Mouse (Mus musculus): ENCODE data around the gene Mien1. TPM values are rescaled to one million over a fixed set of nuclear protein-coding genes. Genes with fewer than 3 reads are reported as not detected.
A peak's percentile ranks its signal among the peaks of the same experiment; 100 is the strongest.

Gene Mien1
- polyA plus RNA-seq, 1 experiment = 37.1 TPM

DNA sequence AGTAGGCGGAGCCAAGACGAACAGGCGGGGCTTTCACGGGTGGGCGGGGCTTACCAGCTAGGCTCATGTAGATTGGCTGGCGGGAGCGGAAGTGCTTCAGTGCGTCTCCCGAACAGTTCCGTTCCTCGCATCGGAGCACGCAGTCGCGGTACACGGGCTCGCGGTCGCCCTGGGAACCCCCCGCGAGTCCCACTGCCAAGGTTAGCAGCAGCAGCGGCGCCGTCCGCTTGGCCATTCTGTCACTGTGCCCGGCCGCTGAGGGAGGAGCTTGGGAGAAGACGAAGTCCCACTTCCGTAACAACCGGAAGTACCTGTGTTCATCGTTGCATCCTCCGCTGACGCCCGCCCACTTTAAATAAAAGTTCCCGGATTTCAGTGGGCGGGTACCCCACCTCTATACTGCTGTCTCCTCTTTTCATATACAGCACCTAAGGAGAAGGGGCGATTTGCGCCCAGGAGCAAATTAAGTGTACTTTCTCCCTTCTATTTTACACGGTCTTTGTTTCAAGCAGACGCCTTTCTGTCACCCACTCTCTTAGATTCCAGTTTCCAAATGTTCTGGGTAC, 38.5 kb downstream of the Mien1 start, which contains the start of gene Pgap3:
Pgap3 (minus strand) TSS at position 330 of the 566 bp plus-strand sequence.
- under 1% methylated on average over 40 of the region's 40 CpGs for WGBS
- peak within 1 kb of the TSS; percentile 74 for H3K4me3 ChIP-seq (ENCODE audit: extremely low read depth, insufficient read depth, insufficient read length)
- peak; percentile 39; the same call in 1 of the 2 replicates for TF ChIP-seq POLR2A (IDR thresholded peaks at IDR 0.05; ENCODE audit: low read depth, low read length)
- TF ChIP-seq CTCF (IDR thresholded peaks at IDR 0.05; ENCODE audit: extremely low read depth, insufficient read depth, insufficient read length, insufficient replicate concordance) = no peak
- H3K36me3 ChIP-seq (ENCODE audit: control insufficient read depth, insufficient read depth, low read length) = no peaks in the 10 kb centered on the region
- peak; percentile 83 to 84 for DNase-seq (ENCODE audit: low read depth in 1 of 2, low spot score in 2 of 2)
- peak within 1 kb of the TSS; percentile 91 for H3K27ac ChIP-seq (ENCODE audit: insufficient read depth, low read length)
- peaks cover 3% of the 10 kb centered on the region; the same call in 1 of the 2 replicates for H3K4me1 ChIP-seq (ENCODE audit: control insufficient read depth, insufficient read depth, insufficient read length)
- H3K27me3 ChIP-seq (ENCODE audit: control insufficient read depth, insufficient read depth, low read length) = no peaks in the 10 kb centered on the region

DNA sequence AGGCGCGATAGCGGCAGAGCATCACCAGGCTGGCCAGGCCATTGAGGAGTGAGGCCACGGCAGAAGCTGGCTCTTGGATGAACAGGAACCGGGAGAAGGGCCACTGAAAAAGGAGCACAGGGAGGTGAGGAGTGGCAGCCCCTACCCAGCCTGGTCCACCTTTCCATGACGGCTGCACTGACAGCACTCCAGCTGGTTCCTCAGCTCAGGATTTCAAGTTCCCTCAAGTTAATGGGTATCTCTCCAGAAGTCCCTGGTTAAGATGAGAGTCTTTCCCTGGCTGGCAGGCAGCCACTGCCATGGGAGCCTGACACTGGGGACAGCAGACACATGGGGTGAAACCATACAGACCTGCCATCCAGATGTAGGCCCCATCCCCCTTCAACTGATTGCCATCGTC, 40.8 kb downstream of the Mien1 start:
- TF ChIP-seq CTCF (IDR thresholded peaks at IDR 0.05; ENCODE audit: extremely low read depth, insufficient read depth, insufficient read length, insufficient replicate concordance) (no peak), POLR2A (IDR thresholded peaks at IDR 0.05; ENCODE audit: low read depth, low read length) (no peak)
- 97% methylated on average over 7 of the region's 7 CpGs for WGBS

DNA sequence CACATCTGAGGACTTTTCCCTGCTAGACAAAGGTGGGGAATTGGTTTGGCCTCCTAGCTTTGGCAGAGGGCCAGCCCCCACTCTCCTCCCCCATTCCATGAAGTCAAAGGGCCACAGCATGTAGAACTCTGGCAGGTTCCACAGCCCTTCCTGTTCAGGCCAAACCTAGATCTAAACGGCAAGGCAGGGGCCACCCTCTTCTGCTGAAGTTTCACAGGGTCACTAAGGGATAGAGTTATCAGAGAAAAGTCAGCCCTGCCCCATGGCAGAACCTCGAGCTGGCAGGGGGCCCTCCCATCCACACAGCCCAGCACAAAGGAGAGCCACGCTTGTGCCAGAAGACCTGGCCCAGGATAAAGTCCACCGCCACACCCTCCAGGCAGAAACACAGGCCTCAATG, 43.8 kb downstream of the Mien1 start:
- no peaks in the 10 kb centered on the region for H3K4me1 ChIP-seq (ENCODE audit: control insufficient read depth, insufficient read depth, insufficient read length)
- H3K36me3 ChIP-seq (ENCODE audit: control insufficient read depth, insufficient read depth, low read length) = no peaks in the 10 kb centered on the region
- no peak for DNase-seq (ENCODE audit: low read depth in 1 of 2, low spot score in 2 of 2)
- H3K27me3 ChIP-seq (ENCODE audit: control insufficient read depth, insufficient read depth, low read length) = no peaks in the 10 kb centered on the region
- no peak overlapping the region for H3K27ac ChIP-seq (ENCODE audit: insufficient read depth, low read length)
- H3K4me3 ChIP-seq (ENCODE audit: extremely low read depth, insufficient read depth, insufficient read length) = no peak overlapping the region
- 51% methylated on average over 4 of the region's 4 CpGs for WGBS
- TF ChIP-seq POLR2A (IDR thresholded peaks at IDR 0.05; ENCODE audit: low read depth, low read length) = no peak
- TF ChIP-seq CTCF (IDR thresholded peaks at IDR 0.05; ENCODE audit: extremely low read depth, insufficient read depth, insufficient read length, insufficient replicate concordance) = no peak

More for the DNA sequence above, 40.8 kb downstream of the Mien1 start:
- H3K27ac ChIP-seq (ENCODE audit: insufficient read depth, low read length) = no peak overlapping the region
- H3K27me3 ChIP-seq (ENCODE audit: control insufficient read depth, insufficient read depth, low read length) = no peaks in the 10 kb centered on the region
- DNase-seq (ENCODE audit: low read depth in 1 of 2, low spot score in 2 of 2) = no peak
- H3K4me3 ChIP-seq (ENCODE audit: extremely low read depth, insufficient read depth, insufficient read length) = no peak overlapping the region
- H3K4me1 ChIP-seq (ENCODE audit: control insufficient read depth, insufficient read depth, insufficient read length) = peaks cover 3% of the 10 kb centered on the region; the same call in 1 of the 2 replicates
- H3K36me3 ChIP-seq (ENCODE audit: control insufficient read depth, insufficient read depth, low read length) = no peaks in the 10 kb centered on the region

DNA sequence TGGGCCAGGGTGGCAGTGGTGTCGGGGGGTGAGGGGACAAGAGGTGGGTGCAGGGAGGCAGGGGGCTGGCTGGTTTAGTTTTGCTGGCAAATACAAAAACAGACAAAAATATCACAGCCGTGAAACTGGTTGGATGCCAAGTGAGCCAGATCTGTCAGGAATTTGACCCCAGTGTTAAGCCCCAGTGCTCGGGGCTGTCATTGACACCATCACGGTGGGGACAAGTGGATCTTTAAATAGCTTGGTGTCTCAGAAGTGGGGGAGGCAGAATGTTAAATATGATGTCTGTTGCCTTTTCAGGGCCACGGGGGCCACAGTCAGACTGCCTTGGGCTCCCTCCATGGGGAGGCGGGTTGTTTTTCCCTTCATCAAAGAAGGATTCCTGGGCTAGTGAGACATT, 44.5 kb downstream of the Mien1 start:
- H3K36me3 ChIP-seq (ENCODE audit: control insufficient read depth, insufficient read depth, low read length) = no peaks in the 10 kb centered on the region
- H3K4me3 ChIP-seq (ENCODE audit: extremely low read depth, insufficient read depth, insufficient read length) = no peak overlapping the region
- H3K27me3 ChIP-seq (ENCODE audit: control insufficient read depth, insufficient read depth, low read length) = no peaks in the 10 kb centered on the region
- no peaks in the 10 kb centered on the region for H3K4me1 ChIP-seq (ENCODE audit: control insufficient read depth, insufficient read depth, insufficient read length)
- H3K27ac ChIP-seq (ENCODE audit: insufficient read depth, low read length) = no peak overlapping the region
- TF ChIP-seq POLR2A (IDR thresholded peaks at IDR 0.05; ENCODE audit: low read depth, low read length) = no peak
- TF ChIP-seq CTCF (IDR thresholded peaks at IDR 0.05; ENCODE audit: extremely low read depth, insufficient read depth, insufficient read length, insufficient replicate concordance) = no peak
- WGBS = 67% methylated on average over 6 of the region's 6 CpGs
- DNase-seq (ENCODE audit: low read depth in 1 of 2, low spot score in 2 of 2) = no peak

DNA sequence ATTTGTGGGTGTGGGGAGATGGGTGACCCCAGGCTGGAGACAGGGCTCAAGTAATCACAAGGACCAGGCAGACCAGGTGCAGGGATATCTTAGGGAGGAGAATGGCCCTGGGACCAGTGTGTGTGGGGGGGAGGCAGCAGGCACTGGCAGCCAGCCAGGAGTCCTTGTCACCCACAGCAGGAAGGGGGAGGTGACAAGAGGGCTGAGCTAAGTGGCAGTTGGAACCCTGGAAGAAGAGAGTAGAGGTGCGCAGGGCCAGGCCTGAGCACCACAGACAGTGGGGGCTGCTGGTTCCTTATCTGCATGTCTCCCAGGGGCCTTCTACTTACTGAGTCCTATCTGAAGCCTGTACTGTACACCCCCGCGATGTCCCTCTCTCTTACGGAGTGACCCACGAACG, 45.5 kb downstream of the Mien1 start:
- H3K36me3 ChIP-seq (ENCODE audit: control insufficient read depth, insufficient read depth, low read length) = no peaks in the 10 kb centered on the region
- H3K4me1 ChIP-seq (ENCODE audit: control insufficient read depth, insufficient read depth, insufficient read length) = no peaks in the 10 kb centered on the region
- TF ChIP-seq CTCF (IDR thresholded peaks at IDR 0.05; ENCODE audit: extremely low read depth, insufficient read depth, insufficient read length, insufficient replicate concordance) = no peak
- H3K27ac ChIP-seq (ENCODE audit: insufficient read depth, low read length) = peak overlapping the region; percentile 10; the same call in 1 of the 2 replicates
- DNase-seq (ENCODE audit: low read depth in 1 of 2, low spot score in 2 of 2) = no peak
- H3K27me3 ChIP-seq (ENCODE audit: control insufficient read depth, insufficient read depth, low read length) = no peaks in the 10 kb centered on the region
- 14% methylated on average over 6 of the region's 6 CpGs for WGBS
- no peak overlapping the region for H3K4me3 ChIP-seq (ENCODE audit: extremely low read depth, insufficient read depth, insufficient read length)

DNA sequence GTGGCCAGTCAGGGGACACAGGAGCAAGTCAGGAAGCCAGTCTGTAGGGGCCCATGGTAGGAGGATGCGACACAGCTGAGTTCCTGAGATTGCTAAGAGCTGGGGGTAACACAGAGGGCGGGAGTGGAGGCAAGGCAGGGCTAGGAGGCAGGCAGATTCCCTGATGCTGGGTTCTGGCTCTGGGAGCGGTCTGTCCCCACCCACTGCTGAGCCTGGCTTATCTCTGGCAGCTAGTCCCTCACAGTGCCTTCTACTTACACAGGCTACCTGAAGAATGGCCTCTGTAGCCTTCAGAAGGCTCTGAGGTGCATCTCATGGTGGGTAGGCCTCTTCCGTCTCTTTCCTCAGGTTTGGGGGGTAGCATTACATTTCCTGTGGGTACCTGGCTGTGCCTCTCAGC, 46.1 kb downstream of the Mien1 start:
- no peak for DNase-seq (ENCODE audit: low read depth in 1 of 2, low spot score in 2 of 2)
- no peak for TF ChIP-seq POLR2A (IDR thresholded peaks at IDR 0.05; ENCODE audit: low read depth, low read length)
- TF ChIP-seq CTCF (IDR thresholded peaks at IDR 0.05; ENCODE audit: extremely low read depth, insufficient read depth, insufficient read length, insufficient replicate concordance) = no peak
- 45% methylated on average over 4 of the region's 4 CpGs for WGBS

DNA sequence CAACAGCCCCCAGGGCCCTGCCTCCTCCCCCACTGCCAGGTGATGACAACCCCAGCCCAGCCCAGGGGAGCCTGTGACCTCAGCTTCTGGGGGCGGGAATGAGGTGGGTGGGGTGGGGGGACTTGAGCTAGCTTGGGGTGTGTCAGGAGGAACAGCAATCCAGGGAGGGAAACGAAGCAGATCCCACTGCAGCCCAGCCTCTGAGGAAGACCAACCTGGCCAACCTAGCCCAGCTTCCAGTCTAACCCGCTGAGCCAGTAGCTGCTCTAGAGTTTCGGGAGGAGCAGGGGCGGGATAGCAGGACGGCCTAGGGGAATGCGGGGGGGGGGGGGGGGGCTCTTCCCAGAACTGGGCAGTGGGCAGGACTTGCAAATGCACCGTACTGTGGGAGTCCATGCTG, 46.8 kb downstream of the Mien1 start:
- Histone ChIP-seq H3K4me3 (ENCODE audit: extremely low read depth, insufficient read depth, insufficient read length) (no peak overlapping the region), H3K27me3 (ENCODE audit: control insufficient read depth, insufficient read depth, low read length) (no peaks in the 10 kb centered on the region), H3K36me3 (ENCODE audit: control insufficient read depth, insufficient read depth, low read length) (no peaks in the 10 kb centered on the region), H3K4me1 (ENCODE audit: control insufficient read depth, insufficient read depth, insufficient read length) (no peaks in the 10 kb centered on the region), H3K27ac (ENCODE audit: insufficient read depth, low read length) (no peak overlapping the region)
- TF ChIP-seq CTCF (IDR thresholded peaks at IDR 0.05; ENCODE audit: extremely low read depth, insufficient read depth, insufficient read length, insufficient replicate concordance) (no peak), POLR2A (IDR thresholded peaks at IDR 0.05; ENCODE audit: low read depth, low read length) (no peak)
- DNase-seq (ENCODE audit: low read depth in 1 of 2, low spot score in 2 of 2) = no peak
- 70% methylated on average over 6 of the region's 8 CpGs for WGBS

More for the DNA sequence above, 46.1 kb downstream of the Mien1 start:
- H3K4me1 ChIP-seq (ENCODE audit: control insufficient read depth, insufficient read depth, insufficient read length) = no peaks in the 10 kb centered on the region
- no peaks in the 10 kb centered on the region for H3K27me3 ChIP-seq (ENCODE audit: control insufficient read depth, insufficient read depth, low read length)
- H3K36me3 ChIP-seq (ENCODE audit: control insufficient read depth, insufficient read depth, low read length) = no peaks in the 10 kb centered on the region
- H3K27ac ChIP-seq (ENCODE audit: insufficient read depth, low read length) = no peak overlapping the region; the same call in 1 of the 2 replicates
- no peak overlapping the region for H3K4me3 ChIP-seq (ENCODE audit: extremely low read depth, insufficient read depth, insufficient read length)

All from spleen, adult 2 months (tissue).